Mouse (Mus musculus) bone marrow, adult 2 months (tissue): ENCODE measurements around the gene 4930572O03Rik.
"Not testable (repeated sequence)": the region's sequence is repeated elsewhere in the genome, so short reads cannot be mapped to it uniquely, and the experiment has no call there.

Experiments used
- CTCF ChIP-seq: fragments of 200-500 bp; IDR thresholded peaks from 2 replicates; pipeline ENCODE4 v1.5.1; 2011; ENCODE audit warnings: low read length, control low read depth; ENCODE audit not compliant: control insufficient read depth, insufficient read depth
- POLR2A ChIP-seq: fragments of 200-500 bp; IDR thresholded peaks from 2 replicates; pipeline ENCODE4 v1.6.1; 2011; ENCODE audit warnings: low read depth, mild to moderate bottlenecking, control low read depth, low read length, borderline replicate concordance; ENCODE audit not compliant: control insufficient read depth

- not testable (repeated sequence) for TF ChIP-seq CTCF, POLR2A
Observed at GRCm38 (mm10) chr5:15690822-15691221, 34.0 kb upstream of the 4930572O03Rik start.
